ENCODE assay signal across 10 mouse cellular contexts in the genomic region with DNA sequence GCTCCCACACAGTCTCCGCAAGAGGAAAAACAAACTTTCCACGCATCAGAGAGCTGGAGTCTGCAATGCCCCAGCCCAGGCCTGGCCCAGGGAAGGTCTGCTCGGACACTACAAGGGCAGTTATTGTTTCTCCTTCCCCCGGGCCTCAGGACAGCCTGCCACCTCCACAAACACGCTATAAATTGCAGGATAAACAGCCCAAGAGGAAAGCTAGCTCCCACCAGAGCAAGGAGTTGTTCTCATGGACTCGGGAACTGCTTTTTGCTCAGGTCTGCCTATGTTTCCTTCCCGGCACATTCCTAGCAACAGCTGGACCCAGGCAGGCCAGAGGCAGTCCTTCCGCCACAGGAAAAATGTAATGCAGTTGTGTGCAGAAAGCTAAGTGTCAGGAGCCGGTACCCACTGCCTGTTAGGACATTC. TPM values are rescaled to one million over a fixed set of nuclear protein-coding genes. Genes with fewer than 3 reads are reported as not detected.
DNase-seq lines count a peak whose midpoint lies in the region; ATAC-seq and TF ChIP-seq lines count a peak whose summit lies in the region.
"Had no signal": no experiment of that assay in that cellular context is flagged by ENCODE, and none has a peak within 500 bp of the region (broad histone marks: within the 10 kb centered on the region; RNA-seq: fewer than 3 reads in every experiment).

No protein-coding gene starts in this region.

- ATAC-seq in heart, embryonic 15.5 days (replicated peaks; ENCODE audit: insufficient number of reproducible peaks, insufficient read depth, low FRiP score, low read depth): no peak
- ATAC-seq in intestine, embryonic 16.5 days: no peak
- no peak for ATAC-seq in limb, embryonic 11.5 days (ENCODE audit: insufficient number of reproducible peaks, low FRiP score, low TSS enrichment, low read depth)

- WGBS in heart, embryonic 15.5 days: 58% methylated on average over 9 of the region's 9 CpGs
- 47% methylated on average over 9 of the region's 9 CpGs for WGBS in intestine, embryonic 16.5 days
- WGBS in limb, embryonic 11.5 days: 48% methylated on average over 9 of the region's 9 CpGs

- no peaks in the 10 kb centered on the region for H3K9me3 ChIP-seq in heart, embryonic 15.5 days (replicated peaks)
- H3K9me3 ChIP-seq in intestine, embryonic 16.5 days (ENCODE audit: control insufficient read depth, low read length): no peaks in the 10 kb centered on the region
- no peaks in the 10 kb centered on the region for H3K9me3 ChIP-seq in limb, embryonic 11.5 days (ENCODE audit: control insufficient read depth, low read length)

- no peak for TF ChIP-seq POLR2A in cortical plate, adult 2 months (IDR thresholded peaks at IDR 0.05; ENCODE audit: extremely low read depth, insufficient read depth, low read length)

- DNase-seq in heart, postnatal 14 days: no peak
- DNase-seq in limb, embryonic 11.5 days (ENCODE audit: low spot score): no peak
- DNase-seq in spleen, postnatal 14 days (ENCODE audit: low spot score in 2 of 2): no peak
- no peak for DNase-seq in frontal cortex, postnatal 14 days (ENCODE audit: low spot score in 2 of 2)
- DNase-seq in embryo, embryonic 10 days (ENCODE audit: low spot score): no peak
- DNase-seq: thymus, adult 18-20 months had no signal

- no peak overlapping the region for H3K4me2 ChIP-seq in heart, embryonic 15.5 days
- no peak overlapping the region for H3K4me2 ChIP-seq in intestine, embryonic 16.5 days (ENCODE audit: low read depth, low read length)
- H3K4me2 ChIP-seq in limb, embryonic 11.5 days (ENCODE audit: low read depth, severe bottlenecking): no peak overlapping the region
- H3K4me2 ChIP-seq: midbrain, embryonic 11.5 days had no signal

- H3K9ac ChIP-seq in heart, embryonic 15.5 days: no peak overlapping the region
- H3K9ac ChIP-seq in intestine, embryonic 16.5 days (ENCODE audit: low read depth, low read length): no peak overlapping the region; the same call in 1 of the 2 replicates
- no peak overlapping the region for H3K9ac ChIP-seq in limb, embryonic 11.5 days (ENCODE audit: low read length)

- H3K4me1 ChIP-seq in heart, embryonic 15.5 days (replicated peaks): peaks cover 18% of the 10 kb centered on the region
- no peaks in the 10 kb centered on the region for H3K4me1 ChIP-seq in cortical plate, adult 2 months (ENCODE audit: control insufficient read depth, insufficient read depth, low read length)
- H3K4me1 ChIP-seq in intestine, embryonic 16.5 days (ENCODE audit: control insufficient read depth, insufficient read depth, low read length): peaks cover 33% of the 10 kb centered on the region
- H3K4me1 ChIP-seq in limb, embryonic 11.5 days (ENCODE audit: control insufficient read depth, insufficient read depth, low read length): peaks cover 27% of the 10 kb centered on the region

- intact Hi-C loops in heart, postnatal 14 days (cut with DNase I): no loop called here

- peak overlapping the region; percentile 59 for H3K27ac ChIP-seq in heart, embryonic 15.5 days
- peak overlapping the region; percentile 51 for H3K27ac ChIP-seq in cortical plate, adult 2 months (ENCODE audit: insufficient read depth, low read length)
- H3K27ac ChIP-seq in intestine, embryonic 16.5 days (ENCODE audit: low read length): peak overlapping the region; percentile 13; the same call in 1 of the 2 replicates
- H3K27ac ChIP-seq in limb, embryonic 11.5 days (replicated peaks; ENCODE audit: low read depth, low read length): peak overlapping the region; percentile 63

- TF ChIP-seq CTCF in cortical plate, adult 2 months (IDR thresholded peaks at IDR 0.05; ENCODE audit: extremely low read depth, insufficient read depth, low read length): no peak

- H3K4me3 ChIP-seq in heart, embryonic 15.5 days: no peak overlapping the region
- no peak overlapping the region for H3K4me3 ChIP-seq in cortical plate, adult 2 months (ENCODE audit: insufficient read depth, low read length)
- no peak overlapping the region for H3K4me3 ChIP-seq in intestine, embryonic 16.5 days (ENCODE audit: low read length)
- H3K4me3 ChIP-seq in limb, embryonic 11.5 days (ENCODE audit: low read depth, low read length): no peak overlapping the region

- H3K36me3 ChIP-seq in heart, embryonic 15.5 days: no peaks in the 10 kb centered on the region
- H3K36me3 ChIP-seq in intestine, embryonic 16.5 days (ENCODE audit: control insufficient read depth, insufficient read depth, low read length): 0 out of 2 replicates have a peak, but pooled peaks cover 3% of the 10 kb centered on the region
- no peaks in the 10 kb centered on the region for H3K36me3 ChIP-seq in limb, embryonic 11.5 days (ENCODE audit: control insufficient read depth, insufficient read depth, low read length)

- no peaks in the 10 kb centered on the region for H3K27me3 ChIP-seq in heart, embryonic 15.5 days
- H3K27me3 ChIP-seq in intestine, embryonic 16.5 days (replicated peaks; ENCODE audit: control insufficient read depth, insufficient read depth, low read length): no peaks in the 10 kb centered on the region
- H3K27me3 ChIP-seq in limb, embryonic 11.5 days (ENCODE audit: control insufficient read depth, insufficient read depth, low read length): no peaks in the 10 kb centered on the region

RNA-seq across cellular contexts. Expression of a gene that starts 23.6 kb away (rescaled TPM):
- polyA plus RNA-seq in heart, embryonic 15.5 days (2015; fragmentation: Nextera tagmentation; extraction: Ambion mirVana): 24.4 and 59.4 TPM in 2 replicates
- total RNA-seq in heart, postnatal 14 days (2021): 10 to 100 TPM; 10.6 to 12.1 TPM
- 35.2 and 45.3 TPM in 2 replicates for polyA plus RNA-seq in cortical plate, adult 2 months (2012; rRNA removed)
- polyA plus RNA-seq in intestine, embryonic 16.5 days (2015; fragmentation: Nextera tagmentation; extraction: Ambion mirVana): 171 and 180 TPM in 2 replicates
- polyA plus RNA-seq in limb, embryonic 11.5 days (2014; fragmentation: Nextera tagmentation; extraction: Ambion mirVana): 5.4 and 6.0 TPM in 2 replicates

Comparison
In these comparisons a context has a peak if more than half of its experiments do, and no peak if none do; other contexts are left out.
1. H3K27ac ChIP-seq: peak in every context shown above with its lines; median percentile 63 in limb, embryonic 11.5 days; 59 in heart, embryonic 15.5 days; 51 in cortical plate, adult 2 months; 13 in intestine, embryonic 16.5 days.